ENCODE assay signal across 13 mouse cellular contexts in genomic region chrX:161634342-161634741, GRCm38 (mm10).
DNase-seq lines count a peak whose midpoint lies in the region; ATAC-seq lines count a peak whose summit lies in the region.
"Had no signal": no experiment of that assay in that cellular context is flagged by ENCODE, and none has a peak within 500 bp of the region (broad histone marks: within the 10 kb centered on the region; RNA-seq: fewer than 3 reads in every experiment).

No protein-coding gene starts in this region.

- DNase-seq in hindbrain, embryonic 11.5 days (ENCODE audit: low spot score), result no peak
- DNase-seq in hindbrain, embryonic 10.5 days (ENCODE audit: low spot score), result no peak
- peak; percentile 2 for DNase-seq in ES-CJ7 (ENCODE audit: low read depth, low spot score)
- DNase-seq in forebrain, embryonic 14.5 days (ENCODE audit: low spot score), result peak; percentile 39
- DNase-seq in midbrain, embryonic 14.5 days, result peak; percentile 55
- DNase-seq in limb, embryonic 10.5 days (ENCODE audit: low spot score), result no peak
- DNase-seq in B cell, adult 2 months, result no peak
- DNase-seq in natural killer cell, adult 2 months (ENCODE audit: low spot score in 2 of 2), result no peak

- no peak overlapping the region for H3K4me3 ChIP-seq in hindbrain, embryonic 11.5 days (ENCODE audit: low read depth, low read length)
- no peak overlapping the region for H3K4me3 ChIP-seq in hindbrain, embryonic 10.5 days
- H3K4me3 ChIP-seq in forebrain, embryonic 14.5 days (ENCODE audit: low read depth, low read length), result no peak overlapping the region
- H3K4me3 ChIP-seq in midbrain, embryonic 14.5 days (replicated peaks; ENCODE audit: low read depth, low read length), result no peak overlapping the region
- H3K4me3 ChIP-seq in limb, embryonic 10.5 days, result no peak overlapping the region
- H3K4me3 ChIP-seq: left cerebral cortex, adult 2 months; liver, embryonic 15.5 days; megakaryocyte, embryonic 14.5 days; stomach, embryonic 15.5 days had no signal

- H3K9me3 ChIP-seq in hindbrain, embryonic 11.5 days (ENCODE audit: control insufficient read depth, low read length), result no peaks in the 10 kb centered on the region
- H3K9me3 ChIP-seq in hindbrain, embryonic 10.5 days, result no peaks in the 10 kb centered on the region
- no peaks in the 10 kb centered on the region for H3K9me3 ChIP-seq in forebrain, embryonic 14.5 days (replicated peaks; ENCODE audit: control insufficient read depth, low read length)
- H3K9me3 ChIP-seq in midbrain, embryonic 14.5 days (ENCODE audit: control insufficient read depth, low read length), result no peaks in the 10 kb centered on the region
- H3K9me3 ChIP-seq in limb, embryonic 10.5 days (replicated peaks), result no peaks in the 10 kb centered on the region
- H3K9me3 ChIP-seq: liver, embryonic 15.5 days; stomach, embryonic 15.5 days had no signal

- H3K27ac ChIP-seq in hindbrain, embryonic 11.5 days (ENCODE audit: low read depth, low read length), result no peak overlapping the region
- no peak overlapping the region for H3K27ac ChIP-seq in hindbrain, embryonic 10.5 days
- H3K27ac ChIP-seq in forebrain, embryonic 14.5 days (ENCODE audit: low read depth, low read length), result no peak overlapping the region
- H3K27ac ChIP-seq in midbrain, embryonic 14.5 days (replicated peaks; ENCODE audit: low read depth, low read length), result no peak overlapping the region
- no peak overlapping the region for H3K27ac ChIP-seq in limb, embryonic 10.5 days
- H3K27ac ChIP-seq: left cerebral cortex, adult 2 months; liver, embryonic 15.5 days; stomach, embryonic 15.5 days had no signal

- WGBS in hindbrain, embryonic 11.5 days, result 86% methylated on average over 2 of the region's 2 CpGs
- 82% methylated on average over 2 of the region's 2 CpGs for WGBS in hindbrain, embryonic 10.5 days
- 75% methylated on average over 2 of the region's 2 CpGs for WGBS in forebrain, embryonic 14.5 days
- WGBS in midbrain, embryonic 14.5 days, result 83% methylated on average over 2 of the region's 2 CpGs
- WGBS in limb, embryonic 10.5 days, result 75% methylated on average over 2 of the region's 2 CpGs

- peak; percentile 65; the same call in 1 of the 2 replicates for ATAC-seq in hindbrain, embryonic 11.5 days (ENCODE audit: low FRiP score)
- peak; percentile 72; the same call in 1 of the 2 replicates for ATAC-seq in forebrain, embryonic 14.5 days
- ATAC-seq in midbrain, embryonic 14.5 days (ENCODE audit: low FRiP score, low TSS enrichment), result no peak
- ATAC-seq: CD4-positive, CD25-positive, alpha-beta regulatory T cell, adult 4 months had no signal

- H3K9ac ChIP-seq in hindbrain, embryonic 11.5 days (ENCODE audit: low read depth, low read length), result no peak overlapping the region
- no peak overlapping the region for H3K9ac ChIP-seq in forebrain, embryonic 14.5 days (ENCODE audit: low read length)
- H3K9ac ChIP-seq in midbrain, embryonic 14.5 days (replicated peaks; ENCODE audit: low read length), result no peak overlapping the region
- H3K9ac ChIP-seq: liver, embryonic 15.5 days; stomach, embryonic 15.5 days had no signal

- H3K4me1 ChIP-seq in hindbrain, embryonic 11.5 days (replicated peaks; ENCODE audit: control insufficient read depth, insufficient read depth, low read length), result no peaks in the 10 kb centered on the region
- H3K4me1 ChIP-seq in hindbrain, embryonic 10.5 days (replicated peaks), result no peaks in the 10 kb centered on the region
- no peaks in the 10 kb centered on the region for H3K4me1 ChIP-seq in forebrain, embryonic 14.5 days (ENCODE audit: control insufficient read depth, insufficient read depth, low read length)
- no peaks in the 10 kb centered on the region for H3K4me1 ChIP-seq in midbrain, embryonic 14.5 days (ENCODE audit: control insufficient read depth, insufficient read depth, low read length)
- no peaks in the 10 kb centered on the region for H3K4me1 ChIP-seq in limb, embryonic 10.5 days
- H3K4me1 ChIP-seq: liver, embryonic 15.5 days; megakaryocyte, embryonic 14.5 days; stomach, embryonic 15.5 days had no signal

- H3K27me3 ChIP-seq in hindbrain, embryonic 11.5 days (ENCODE audit: control insufficient read depth, insufficient read depth, low read length), result no peaks in the 10 kb centered on the region
- peaks cover 53% of the 10 kb centered on the region for H3K27me3 ChIP-seq in hindbrain, embryonic 10.5 days (ENCODE audit: insufficient read depth, poor library complexity, severe bottlenecking)
- H3K27me3 ChIP-seq in forebrain, embryonic 14.5 days (replicated peaks; ENCODE audit: control insufficient read depth, insufficient read depth, low read length), result no peaks in the 10 kb centered on the region
- H3K27me3 ChIP-seq in midbrain, embryonic 14.5 days (ENCODE audit: control insufficient read depth, insufficient read depth, low read length), result peaks cover 4% of the 10 kb centered on the region; the same call in 1 of the 2 replicates
- H3K27me3 ChIP-seq in limb, embryonic 10.5 days (ENCODE audit: low read depth, poor library complexity, severe bottlenecking), result peaks cover 89% of the 10 kb centered on the region
- H3K27me3 ChIP-seq: liver, embryonic 15.5 days; stomach, embryonic 15.5 days had no signal

- no peaks in the 10 kb centered on the region for H3K36me3 ChIP-seq in hindbrain, embryonic 11.5 days (ENCODE audit: control insufficient read depth, insufficient read depth, low read length)
- no peaks in the 10 kb centered on the region for H3K36me3 ChIP-seq in hindbrain, embryonic 10.5 days
- no peaks in the 10 kb centered on the region for H3K36me3 ChIP-seq in forebrain, embryonic 14.5 days (ENCODE audit: control insufficient read depth, insufficient read depth, low read length)
- H3K36me3 ChIP-seq in midbrain, embryonic 14.5 days (ENCODE audit: control insufficient read depth, insufficient read depth, low read length), result no peaks in the 10 kb centered on the region
- H3K36me3 ChIP-seq in limb, embryonic 10.5 days, result no peaks in the 10 kb centered on the region
- H3K36me3 ChIP-seq: liver, embryonic 15.5 days; stomach, embryonic 15.5 days had no signal

- H3K4me2 ChIP-seq in hindbrain, embryonic 11.5 days (replicated peaks; ENCODE audit: low read depth, low read length), result no peak overlapping the region
- no peak overlapping the region for H3K4me2 ChIP-seq in forebrain, embryonic 14.5 days (ENCODE audit: low read length)
- H3K4me2 ChIP-seq in midbrain, embryonic 14.5 days (ENCODE audit: low read length), result no peak overlapping the region
- H3K4me2 ChIP-seq: liver, embryonic 15.5 days; stomach, embryonic 15.5 days had no signal

Comparison
In these comparisons a context has a peak if more than half of its experiments do, and no peak if none do; other contexts are left out.
1. DNase-seq: peak in ES-CJ7 (single experiment), forebrain, embryonic 14.5 days (single experiment) and midbrain, embryonic 14.5 days (single experiment); none in hindbrain, embryonic 11.5 days (single experiment), hindbrain, embryonic 10.5 days (single experiment), limb, embryonic 10.5 days (single experiment), B cell, adult 2 months (0 of 2) and natural killer cell, adult 2 months (0 of 2).